Mouse (Mus musculus) midbrain, postnatal 0 days (tissue): ENCODE measurements at regions not wholly inside any gene's neighbourhood (a gene's known extent, or its start where the extent isn't known, plus 50 kb on each side); places are given as distances from the start of the nearest gene placed in this dataset.

ENCODE experiments used
- ATAC-seq: fragments of 200-750 bp; cut with Nextera tagmentation; 2 replicates; pipeline ENCODE4 v1.8.0; 2017; ENCODE audit warnings: moderate number of reproducible peaks, mild to moderate bottlenecking, moderate TSS enrichment, moderate library complexity; ENCODE audit not compliant: low FRiP score
- DNase-seq: peaks from one replicate; pipeline ENCODE4 v3.0.0-alpha.2; 2015; ENCODE audit warnings: low spot score
- H3K27ac ChIP-seq: fragments of 300-500 bp; sonication (generic); 2 replicates; pipeline ENCODE4 v1.5.1; 2014; ENCODE audit warnings: low read depth, mild to moderate bottlenecking, low read length, mixed read lengths
- H3K27me3 ChIP-seq: fragments of 300-500 bp; sonication (generic); 2 replicates; pipeline ENCODE4 v1.6.1; 2014; ENCODE audit warnings: low read length, control low read depth, mixed read lengths; ENCODE audit not compliant: insufficient read depth
- H3K36me3 ChIP-seq: fragments of 300-500 bp; sonication (generic); 2 replicates; pipeline ENCODE4 v1.6.1; 2014; ENCODE audit warnings: low read length, control low read depth, mixed read lengths; ENCODE audit not compliant: insufficient read depth
- H3K4me1 ChIP-seq: fragments of 300-500 bp; sonication (generic); 2 replicates; pipeline ENCODE4 v1.6.1; 2014; ENCODE audit warnings: mild to moderate bottlenecking, control low read depth, antibody characterized with exemption, low read length, mixed read lengths; ENCODE audit not compliant: insufficient read depth
- H3K4me2 ChIP-seq: fragments of 300-500 bp; sonication (generic); 2 replicates; pipeline ENCODE4 v1.6.1; 2014; ENCODE audit warnings: low read depth, mild to moderate bottlenecking, low read length, mixed read lengths; ENCODE audit not compliant: poor library complexity, severe bottlenecking
- H3K4me3 ChIP-seq: fragments of 300-500 bp; sonication (generic); 2 replicates; pipeline ENCODE4 v1.5.1; 2014; ENCODE audit warnings: low read depth, mild to moderate bottlenecking, low read length, moderate library complexity
- H3K9ac ChIP-seq: fragments of 300-500 bp; sonication (generic); replicated peaks from 2 replicates; pipeline ENCODE4 v1.6.1; 2014; ENCODE audit warnings: mild to moderate bottlenecking, low read length, moderate library complexity, mixed read lengths; ENCODE audit not compliant: poor library complexity, severe bottlenecking
- H3K9me3 ChIP-seq: fragments of 300-500 bp; sonication (generic); 2 replicates; pipeline ENCODE4 v1.6.1; 2016; ENCODE audit warnings: low read length, control low read depth
- CTCF ChIP-seq: IDR thresholded peaks from 2 replicates; pipeline ENCODE4 v1.5.1; 2016; ENCODE audit warnings: antibody characterized with exemption, mild to moderate bottlenecking
- WGBS: fragments of 180-500 bp; shearing (Covaris S2); extraction: QIAGEN DNeasy Blood & Tissue Kit; methylation state at CpG from one replicate; pipeline ENCODE4 v1.1.7; 2014; 5-methylcytosine and 5-hydroxymethylcytosine counted together

DNA sequence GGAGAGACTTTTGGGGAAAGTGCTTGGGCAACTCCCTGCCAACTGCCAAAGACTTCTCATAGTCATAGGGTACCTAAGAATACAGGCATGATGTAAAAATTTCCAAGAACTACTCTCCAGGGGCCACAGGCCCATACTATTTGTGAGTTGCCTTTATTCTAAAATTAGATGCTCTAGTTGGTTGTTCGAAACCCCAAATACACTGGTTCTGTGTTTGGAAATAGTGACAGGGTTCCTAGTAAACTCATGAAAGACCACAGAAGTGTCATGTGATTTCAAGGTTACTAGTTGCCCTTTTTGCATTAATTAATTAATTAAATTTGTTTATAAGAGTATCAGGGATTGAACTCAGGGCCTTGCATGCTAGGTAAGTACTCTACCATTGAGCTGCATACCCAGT, 77.8 kb downstream of the Cxcr4 start:
- ATAC-seq: no peak
- no peak for DNase-seq
- Histone ChIP-seq H3K9me3 (no peaks in the 10 kb centered on the region), H3K36me3 (no peaks in the 10 kb centered on the region), H3K4me3 (no peak overlapping the region), H3K9ac (no peak overlapping the region), H3K4me1 (no peaks in the 10 kb centered on the region), H3K4me2 (no peak overlapping the region), H3K27ac (no peak overlapping the region), H3K27me3 (no peaks in the 10 kb centered on the region)
- no peak for TF ChIP-seq CTCF
- 94% methylated on average over 1 of the region's 1 CpGs for WGBS

DNA sequence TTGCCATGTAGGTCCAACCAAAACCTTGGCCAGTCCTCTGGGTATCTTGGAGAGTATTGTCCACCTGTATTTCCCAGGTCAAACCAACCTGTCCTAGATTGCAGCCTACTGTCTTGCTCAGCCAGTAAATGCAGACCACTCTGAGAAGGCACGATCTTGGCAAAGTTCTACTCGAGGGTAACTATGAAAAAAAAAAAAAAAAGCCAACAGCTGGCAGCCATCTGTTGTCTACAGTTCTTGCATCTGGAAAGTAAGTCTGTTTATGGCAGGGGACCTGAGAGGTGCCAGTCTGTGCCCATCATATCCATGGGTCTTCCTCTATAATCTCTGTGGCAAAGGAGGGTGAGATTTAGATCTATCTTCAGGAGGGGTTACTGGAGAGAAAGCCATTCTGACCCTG, 78.2 kb downstream of the Cxcr4 start:
- no peak for DNase-seq
- H3K4me3 ChIP-seq: no peak overlapping the region
- no peaks in the 10 kb centered on the region for H3K9me3 ChIP-seq
- H3K4me2 ChIP-seq: no peak overlapping the region
- no peak overlapping the region for H3K27ac ChIP-seq
- WGBS: 94% methylated on average over 2 of the region's 2 CpGs
- H3K36me3 ChIP-seq: no peaks in the 10 kb centered on the region
- ATAC-seq: no peak
- H3K4me1 ChIP-seq: no peaks in the 10 kb centered on the region
- TF ChIP-seq CTCF: no peak
- no peak overlapping the region for H3K9ac ChIP-seq
- H3K27me3 ChIP-seq: no peaks in the 10 kb centered on the region

DNA sequence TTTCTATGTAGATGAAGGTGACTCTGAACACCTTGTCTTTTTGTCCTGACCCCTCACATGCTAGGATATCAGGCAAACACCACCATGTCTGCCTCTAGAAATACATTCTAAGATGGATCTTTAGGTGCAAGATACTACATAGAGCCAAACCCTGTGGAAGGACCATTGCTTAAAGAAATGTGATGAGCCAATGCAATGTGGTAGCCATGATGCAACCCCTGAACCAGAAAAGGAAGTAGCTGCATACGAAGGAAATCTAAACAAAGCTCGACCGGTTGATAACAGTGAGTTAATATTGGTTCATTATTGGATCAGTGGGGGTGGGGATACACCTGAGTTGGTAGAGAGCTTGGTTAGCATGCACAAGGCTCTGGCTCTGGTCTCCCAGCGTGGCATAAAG, 78.9 kb downstream of the Cxcr4 start:
- Histone ChIP-seq H3K9ac (no peak overlapping the region), H3K4me2 (no peak overlapping the region), H3K27me3 (no peaks in the 10 kb centered on the region), H3K27ac (no peak overlapping the region), H3K4me3 (no peak overlapping the region), H3K36me3 (no peaks in the 10 kb centered on the region), H3K4me1 (no peaks in the 10 kb centered on the region), H3K9me3 (no peaks in the 10 kb centered on the region)
- TF ChIP-seq CTCF: no peak
- 91% methylated on average over 4 of the region's 4 CpGs for WGBS
- no peak for DNase-seq
- ATAC-seq: no peak

DNA sequence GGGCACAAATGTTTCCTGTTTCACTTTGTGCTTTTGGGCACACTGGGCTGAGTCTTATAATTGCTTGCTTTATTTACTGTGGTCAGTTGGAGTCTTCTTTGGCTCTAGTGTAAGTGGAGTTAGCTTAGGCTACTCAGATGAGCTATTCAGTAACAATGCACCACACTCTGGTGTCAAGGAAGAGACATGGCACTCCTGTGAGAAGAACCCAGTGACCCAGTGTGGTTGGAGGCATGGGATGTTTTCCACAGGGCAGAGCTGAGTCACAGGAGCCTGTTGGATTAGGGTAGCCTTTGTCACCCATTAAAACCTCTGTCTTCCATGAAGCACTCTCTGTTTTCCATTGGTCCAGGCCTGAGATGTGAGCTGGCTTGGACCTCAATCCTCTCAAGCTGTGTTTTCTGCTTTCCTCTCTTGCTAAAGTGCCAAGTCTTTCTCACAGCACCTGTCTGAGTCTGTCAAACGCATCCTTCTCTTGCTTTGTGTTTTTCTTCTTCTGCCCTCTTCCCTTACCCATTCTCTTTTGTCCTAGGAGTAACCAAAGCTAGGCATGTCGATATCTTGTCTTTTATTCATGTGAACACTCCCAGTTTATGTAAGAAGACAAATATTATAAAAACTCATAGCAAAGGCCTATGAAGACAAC, 83.2 kb downstream of the Cxcr4 start:
- Histone ChIP-seq H3K9me3 (no peaks in the 10 kb centered on the region; the same call in 1 of the 2 replicates), H3K27ac (no peak overlapping the region), H3K9ac (no peak overlapping the region), H3K4me2 (no peak overlapping the region), H3K4me3 (no peak overlapping the region), H3K4me1 (no peaks in the 10 kb centered on the region), H3K27me3 (no peaks in the 10 kb centered on the region), H3K36me3 (no peaks in the 10 kb centered on the region)
- 83% methylated on average over 2 of the region's 2 CpGs for WGBS
- ATAC-seq (no peak), DNase-seq (no peak)
- TF ChIP-seq CTCF: no peak

DNA sequence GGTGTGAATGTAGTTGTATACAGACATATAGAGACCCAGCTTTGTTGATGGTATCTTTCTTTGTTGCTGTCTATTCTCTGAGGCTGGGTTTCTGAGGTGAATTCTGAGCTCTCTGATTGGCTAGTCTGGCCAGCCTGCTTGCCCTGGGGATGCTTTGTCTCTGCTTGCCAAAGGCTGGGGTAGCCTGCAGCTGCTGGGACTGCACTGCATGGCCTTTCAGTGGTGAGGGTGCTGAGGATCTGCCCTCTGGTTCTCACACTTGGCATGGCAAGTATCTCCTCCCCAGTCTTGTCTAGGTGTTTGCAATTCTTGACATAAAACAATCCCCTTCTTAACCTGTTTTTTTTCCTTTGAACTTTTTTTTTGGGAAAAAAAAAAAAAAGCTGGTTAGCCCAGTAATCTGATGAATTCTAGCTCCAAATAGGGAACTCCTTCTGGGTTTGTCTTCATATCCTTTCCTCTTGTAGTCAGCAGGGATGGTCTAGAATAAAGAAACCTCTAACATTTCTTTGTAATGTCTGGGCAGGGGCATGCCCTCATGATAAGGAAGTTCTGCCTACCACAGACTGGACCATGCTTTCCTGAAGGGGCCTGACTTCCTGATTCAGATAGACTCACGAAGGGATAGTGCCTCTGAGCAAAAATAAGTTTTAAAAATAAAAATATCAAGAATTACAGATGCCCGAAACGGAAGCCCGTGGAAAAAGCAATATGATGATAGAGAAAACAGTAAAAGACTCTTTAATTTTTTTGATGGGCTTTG, 85.4 kb downstream of the Cxcr4 start:
- H3K4me2 ChIP-seq: no peak overlapping the region
- no peaks in the 10 kb centered on the region; the same call in 1 of the 2 replicates for H3K9me3 ChIP-seq
- no peak overlapping the region for H3K4me3 ChIP-seq
- H3K9ac ChIP-seq: no peak overlapping the region
- H3K4me1 ChIP-seq: no peaks in the 10 kb centered on the region
- no peak for DNase-seq
- no peaks in the 10 kb centered on the region for H3K36me3 ChIP-seq
- H3K27ac ChIP-seq: no peak overlapping the region
- WGBS: 91% methylated on average over 4 of the region's 4 CpGs
- TF ChIP-seq CTCF: no peak
- no peaks in the 10 kb centered on the region for H3K27me3 ChIP-seq
- no peak for ATAC-seq

DNA sequence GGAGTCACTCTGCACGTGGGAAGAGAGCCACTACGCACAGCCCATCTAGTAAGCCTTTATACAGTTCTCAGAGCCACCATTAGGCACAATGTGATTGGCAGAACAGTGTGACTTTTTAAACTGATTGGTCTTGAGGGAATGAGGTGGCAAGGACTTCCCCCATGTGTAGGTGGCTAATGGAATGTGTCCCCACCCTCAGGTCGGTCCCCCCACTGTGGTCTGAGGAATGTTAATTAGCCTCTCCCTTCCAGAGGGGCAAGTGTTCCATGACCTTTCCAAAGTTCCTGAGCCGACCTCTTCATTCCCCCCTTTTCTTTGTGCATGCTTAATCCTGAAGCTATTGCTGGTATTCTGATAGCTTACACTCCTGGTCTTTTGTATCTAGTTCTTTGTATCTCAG, 87.2 kb upstream of the Dars start:
- ATAC-seq (no peak), DNase-seq (no peak)
- 57% methylated on average over 4 of the region's 4 CpGs for WGBS
- H3K36me3 ChIP-seq: no peaks in the 10 kb centered on the region
- no peak overlapping the region for H3K9ac ChIP-seq
- H3K27me3 ChIP-seq: no peaks in the 10 kb centered on the region
- no peak overlapping the region for H3K27ac ChIP-seq
- no peak overlapping the region for H3K4me2 ChIP-seq
- no peak overlapping the region for H3K4me3 ChIP-seq
- no peak for TF ChIP-seq CTCF
- no peaks in the 10 kb centered on the region for H3K4me1 ChIP-seq
- no peaks in the 10 kb centered on the region; the same call in 1 of the 2 replicates for H3K9me3 ChIP-seq
